Mouse (Mus musculus) B cell, adult 62 days (primary cell): ENCODE results near the gene Efcab10. TPM values are rescaled to one million over a fixed set of nuclear protein-coding genes. Genes with fewer than 3 reads are reported as not detected.

ENCODE experiments used
- total RNA-seq: library from RNA; stranded (reverse); gene quantifications from 4 replicates; pipeline ENCODE4 v1.2.4, GENCODE M21; 2023

The Efcab10 gene
- total RNA-seq: not detected in 4 replicates

DNA sequence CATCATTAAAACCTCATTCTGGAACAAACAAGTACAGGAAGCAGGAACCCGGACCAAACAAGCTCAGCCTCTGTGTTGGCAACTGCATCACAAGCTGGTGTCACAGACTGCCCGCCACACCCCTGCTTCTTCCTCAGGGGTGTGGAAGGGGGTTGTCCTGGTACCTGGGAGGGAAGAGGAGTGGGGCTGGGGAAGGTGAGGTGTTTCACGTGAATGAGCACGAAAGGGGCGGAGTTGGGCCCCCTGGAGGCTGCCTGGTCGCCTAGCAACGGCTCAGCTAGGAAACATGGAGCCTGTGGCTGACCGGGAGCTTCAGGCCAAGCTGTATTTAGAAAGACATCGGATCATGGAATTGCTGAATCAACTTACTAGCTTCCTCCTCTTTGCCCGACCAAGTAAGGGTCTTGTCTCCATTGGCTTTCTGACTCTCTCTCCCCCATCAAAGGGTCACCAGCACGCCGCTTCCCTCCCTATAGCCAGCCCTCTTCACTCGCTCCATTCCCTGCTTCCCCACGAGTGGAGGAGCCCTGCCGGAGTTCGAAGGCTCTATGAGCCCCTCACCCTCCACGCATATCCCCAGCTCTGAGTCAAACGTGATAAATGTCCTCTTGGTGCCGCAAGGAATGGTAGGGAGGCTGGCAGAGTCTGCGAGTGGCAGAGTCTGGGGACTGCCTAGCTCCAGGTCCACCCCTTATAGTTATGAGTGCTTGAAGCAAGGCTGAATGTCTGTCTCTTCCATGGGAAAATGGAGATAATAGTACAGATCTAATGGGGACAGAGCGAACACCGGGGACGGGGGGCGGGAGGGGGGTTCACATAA lies at the start of gene Efcab10:
Gene Efcab10, plus strand, starts transcription at position 51 of the 820 bp plus-strand sequence.

GRCm38 (mm10) chr12:33429387-33430160 lies 34.9 kb downstream of the Efcab10 start, which contains the start of gene Twistnb:
TSS of gene Twistnb (plus strand) at chr12:33429635.

Other genes with a start within 250 kb of the Efcab10 start
- gene Atxn7l1, start 247.2 kb upstream of the Efcab10 start, total RNA-seq: 86.9 to 97.6 TPM (median 88.7 TPM) in 4 replicates
- gene Twistnb, start 34.8 kb downstream of the Efcab10 start, total RNA-seq: 59.4 to 76.5 TPM (median 67.0 TPM) in 4 replicates